Mouse (Mus musculus) cerebellum, postnatal 4 days (tissue): ENCODE measurements around the gene Gm21719.
"Not testable (repeated sequence)": the region's sequence is repeated elsewhere in the genome, so short reads cannot be mapped to it uniquely, and the experiment has no call there.

Experiments used
- DNase-seq, 2 experiments: peaks; one replicate each; pipeline ENCODE4 v3.0.0; 2022; ENCODE audit warnings: low spot score in 2 of 2, mixed read lengths in 1 of 2

The Gm21719 gene

GRCm38 (mm10) chrY:6682772-6683171 lies at the start of gene Gm21719:
Gene Gm21719, minus strand, starts transcription at chrY:6682872.
- not testable (repeated sequence) for DNase-seq
